Mouse (Mus musculus): ENCODE measurements around the gene Trim8.

- no peak for TF ChIP-seq CTCF (IDR thresholded peaks at IDR 0.05; ENCODE audit: low read depth)
- TF ChIP-seq EP300 (IDR thresholded peaks at IDR 0.05; ENCODE audit: low read depth) = no peak
Measured at GRCm38 (mm10) chr19:46562581-46563515, 61.3 kb downstream of the Trim8 start.

Measured in liver, postnatal 0 days (tissue).